ENCODE assay signal across 15 mouse cellular contexts in genomic region chrX:142182026-142182425, GRCm38 (mm10). TPM values are rescaled to one million over a fixed set of nuclear protein-coding genes. Genes with fewer than 3 reads are reported as not detected.
"Had no signal": no experiment of that assay in that cellular context is flagged by ENCODE, and none has a peak within 500 bp of the region (broad histone marks: within the 10 kb centered on the region; RNA-seq: fewer than 3 reads in every experiment).

No protein-coding gene starts in this region.

- H3K9me3 ChIP-seq: limb, embryonic 10.5 days; liver, embryonic 13.5 days; lung, embryonic 15.5 days; midbrain, embryonic 12.5 days had no signal

- ATAC-seq: hindbrain, postnatal 0 days; liver, postnatal 0 days; midbrain, embryonic 16.5 days had no signal

- H3K4me1 ChIP-seq: limb, embryonic 10.5 days; liver, embryonic 13.5 days; lung, embryonic 15.5 days; midbrain, embryonic 12.5 days had no signal

- H3K36me3 ChIP-seq: limb, embryonic 10.5 days; liver, embryonic 13.5 days; lung, embryonic 15.5 days; midbrain, embryonic 12.5 days had no signal

- DNase-seq: liver, embryonic 13.5 days; liver, postnatal 0 days; lung, postnatal 14 days; right cerebral cortex, postnatal 14 days; thymus, postnatal 4 days had no signal

- H3K4me2 ChIP-seq: liver, embryonic 13.5 days; lung, embryonic 15.5 days; midbrain, embryonic 12.5 days had no signal

- H3K27me3 ChIP-seq: liver, embryonic 13.5 days; lung, embryonic 15.5 days had no signal

- H3K4me3 ChIP-seq: left cerebral cortex, adult 2 months; limb, embryonic 10.5 days; liver, embryonic 13.5 days; lung, embryonic 15.5 days; midbrain, embryonic 12.5 days had no signal

- H3K9ac ChIP-seq: liver, embryonic 13.5 days; liver, postnatal 0 days; lung, embryonic 15.5 days; midbrain, embryonic 12.5 days had no signal

- H3K27ac ChIP-seq: hindbrain, postnatal 0 days; left cerebral cortex, adult 2 months; limb, embryonic 10.5 days; liver, embryonic 13.5 days; lung, embryonic 15.5 days; midbrain, embryonic 12.5 days had no signal

RNA-seq across cellular contexts. Expression of gene Gucy2f, which starts 14.7 kb away (rescaled TPM):
- total RNA-seq: megakaryocyte-erythroid progenitor cell, adult 5-6 weeks had no signal
- polyA plus RNA-seq: large intestine, adult 2 months; limb, embryonic 10.5 days; liver, embryonic 13.5 days; liver, postnatal 0 days; lung, embryonic 15.5 days; spleen, adult 2 months; thymus, postnatal 0 days had no signal
